Mouse (Mus musculus): ENCODE measurements around the gene Cyp26c1. TPM values are rescaled to one million over a fixed set of nuclear protein-coding genes. Genes with fewer than 3 reads are reported as not detected.

The Cyp26c1 gene
- total and polyA plus RNA-seq, 2 experiments from 2014 or later = not detected

- Histone ChIP-seq H3K9ac (replicated peaks; ENCODE audit: low read depth, low read length) (no peak overlapping the region), H3K4me2 (ENCODE audit: low read depth, low read length) (no peak overlapping the region), H3K4me1 (ENCODE audit: control insufficient read depth, insufficient read depth) (no peaks in the 10 kb centered on the region), H3K4me3 (ENCODE audit: low read depth, low read length) (no peak overlapping the region), H3K36me3 (replicated peaks; ENCODE audit: control insufficient read depth, insufficient read depth, low read length) (peaks cover 7% of the 10 kb centered on the region), H3K27ac (ENCODE audit: low read depth) (no peak overlapping the region), H3K9me3 (replicated peaks; ENCODE audit: control insufficient read depth, low read length) (no peaks in the 10 kb centered on the region), H3K27me3 (ENCODE audit: control insufficient read depth, insufficient read depth, low read length) (peaks cover 87% of the 10 kb centered on the region)
- no peak for DNase-seq (ENCODE audit: low spot score)
- WGBS = 13% methylated on average over 62 of the region's 62 CpGs
- TF ChIP-seq CTCF (IDR thresholded peaks at IDR 0.05; ENCODE audit: low read depth) (peak; percentile 13; the same call in 1 of the 2 replicates), EP300 (IDR thresholded peaks at IDR 0.05; ENCODE audit: low read depth) (no peak)
- peak; percentile 37; the same call in 1 of the 2 replicates for ATAC-seq (ENCODE audit: insufficient read depth, low read depth)
These were observed 1.8 kb downstream of the Cyp26c1 start for GRCm38 (mm10) chr19:37686941-37687850.

DNA sequence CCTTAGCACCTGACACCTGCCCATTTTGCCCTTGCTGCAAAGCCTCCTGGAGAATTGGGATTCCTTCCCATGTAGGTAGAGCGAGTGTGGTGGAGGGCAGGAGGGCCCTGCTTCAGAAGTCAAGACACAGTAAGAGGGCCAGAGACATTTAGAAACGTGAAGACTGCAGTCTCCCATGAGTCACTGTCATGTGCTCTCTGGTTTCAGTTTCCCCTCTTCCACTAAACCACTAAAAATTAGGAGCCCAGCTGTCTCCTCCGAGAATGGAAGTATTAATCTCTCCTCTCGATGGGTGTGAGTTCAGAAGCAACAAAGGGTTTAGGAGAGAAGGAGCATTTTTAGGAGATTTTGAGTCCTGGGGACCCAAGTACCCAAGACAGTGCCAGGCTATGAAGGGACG, 4.1 kb downstream of the Cyp26c1 start:
- H3K27me3 ChIP-seq (ENCODE audit: control insufficient read depth, insufficient read depth, low read length) = peaks cover 100% of the 10 kb centered on the region
- ATAC-seq (ENCODE audit: insufficient read depth, low read depth) (no peak), DNase-seq (ENCODE audit: low spot score) (no peak)
- no peak overlapping the region for H3K4me2 ChIP-seq (ENCODE audit: low read depth, low read length)
- H3K9ac ChIP-seq (replicated peaks; ENCODE audit: low read depth, low read length) = no peak overlapping the region
- no peaks in the 10 kb centered on the region for H3K36me3 ChIP-seq (replicated peaks; ENCODE audit: control insufficient read depth, insufficient read depth, low read length)
- TF ChIP-seq CTCF (IDR thresholded peaks at IDR 0.05; ENCODE audit: low read depth) = no peak
- no peak for TF ChIP-seq EP300 (IDR thresholded peaks at IDR 0.05; ENCODE audit: low read depth)
- no peak overlapping the region for H3K27ac ChIP-seq (ENCODE audit: low read depth)
- no peak overlapping the region for H3K4me3 ChIP-seq (ENCODE audit: low read depth, low read length)
- no peaks in the 10 kb centered on the region for H3K9me3 ChIP-seq (replicated peaks; ENCODE audit: control insufficient read depth, low read length)
- 63% methylated on average over 5 of the region's 5 CpGs for WGBS
- no peaks in the 10 kb centered on the region for H3K4me1 ChIP-seq (ENCODE audit: control insufficient read depth, insufficient read depth)

GRCm38 (mm10) chr19:37690716-37691115, 5.3 kb downstream of the Cyp26c1 start:
- H3K4me3 ChIP-seq (ENCODE audit: low read depth, low read length) = no peak overlapping the region
- no peak for DNase-seq (ENCODE audit: low spot score)

GRCm38 (mm10) chr19:37692879-37693278, 7.5 kb downstream of the Cyp26c1 start:
- Histone ChIP-seq H3K4me3 (ENCODE audit: low read depth, low read length) (peak overlapping the region; percentile 44), H3K9ac (replicated peaks; ENCODE audit: low read depth, low read length) (no peak overlapping the region), H3K27me3 (ENCODE audit: control insufficient read depth, insufficient read depth, low read length) (peaks cover 100% of the 10 kb centered on the region), H3K27ac (ENCODE audit: low read depth) (no peak overlapping the region), H3K4me2 (ENCODE audit: low read depth, low read length) (peak overlapping the region; percentile 64), H3K9me3 (replicated peaks; ENCODE audit: control insufficient read depth, low read length) (no peaks in the 10 kb centered on the region), H3K36me3 (replicated peaks; ENCODE audit: control insufficient read depth, insufficient read depth, low read length) (no peaks in the 10 kb centered on the region), H3K4me1 (ENCODE audit: control insufficient read depth, insufficient read depth) (peaks cover 18% of the 10 kb centered on the region)
- 8% methylated on average over 40 of the region's 40 CpGs for WGBS
- DNase-seq (ENCODE audit: low spot score) (no peak), ATAC-seq (ENCODE audit: insufficient read depth, low read depth) (no peak)
- TF ChIP-seq CTCF (IDR thresholded peaks at IDR 0.05; ENCODE audit: low read depth) = no peak
- no peak for TF ChIP-seq EP300 (IDR thresholded peaks at IDR 0.05; ENCODE audit: low read depth)

More at GRCm38 (mm10) chr19:37690716-37691115, 5.3 kb downstream of the Cyp26c1 start:
- TF ChIP-seq EP300 (IDR thresholded peaks at IDR 0.05; ENCODE audit: low read depth) (no peak), CTCF (IDR thresholded peaks at IDR 0.05; ENCODE audit: low read depth) (peak; percentile 18)
- peaks cover 100% of the 10 kb centered on the region for H3K27me3 ChIP-seq (ENCODE audit: control insufficient read depth, insufficient read depth, low read length)
- H3K36me3 ChIP-seq (replicated peaks; ENCODE audit: control insufficient read depth, insufficient read depth, low read length) = no peaks in the 10 kb centered on the region
- no peaks in the 10 kb centered on the region for H3K9me3 ChIP-seq (replicated peaks; ENCODE audit: control insufficient read depth, low read length)
- no peak overlapping the region for H3K27ac ChIP-seq (ENCODE audit: low read depth)
- H3K4me2 ChIP-seq (ENCODE audit: low read depth, low read length) = no peak overlapping the region
- no peak for ATAC-seq (ENCODE audit: insufficient read depth, low read depth)
- no peaks in the 10 kb centered on the region for H3K4me1 ChIP-seq (ENCODE audit: control insufficient read depth, insufficient read depth)
- 18% methylated on average over 29 of the region's 29 CpGs for WGBS
- no peak overlapping the region for H3K9ac ChIP-seq (replicated peaks; ENCODE audit: low read depth, low read length)

DNA sequence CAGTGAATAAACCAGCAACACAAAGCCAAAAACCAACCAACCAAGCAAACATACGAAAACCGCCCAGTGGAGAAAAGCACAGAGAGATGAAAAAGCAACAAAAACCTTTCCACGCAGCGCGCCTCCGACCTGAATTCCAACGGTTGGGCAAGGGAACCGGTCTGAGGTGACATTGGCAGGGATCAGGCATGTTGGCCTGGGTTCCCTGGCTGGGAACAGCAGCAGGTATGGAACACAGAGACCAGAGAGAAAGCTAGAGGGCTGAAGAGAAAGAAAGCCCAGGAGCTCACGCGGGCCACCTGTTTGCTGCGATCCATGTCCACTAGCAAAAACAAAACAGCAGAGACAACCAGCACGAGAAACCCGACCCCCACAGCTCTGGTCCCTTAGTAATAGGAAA, 9.8 kb downstream of the Cyp26c1 start:
- Histone ChIP-seq H3K4me2 (ENCODE audit: low read depth, low read length) (no peak overlapping the region), H3K9me3 (replicated peaks; ENCODE audit: control insufficient read depth, low read length) (no peaks in the 10 kb centered on the region), H3K9ac (replicated peaks; ENCODE audit: low read depth, low read length) (no peak overlapping the region), H3K27me3 (ENCODE audit: control insufficient read depth, insufficient read depth, low read length) (peaks cover 100% of the 10 kb centered on the region), H3K4me1 (ENCODE audit: control insufficient read depth, insufficient read depth) (peaks cover 26% of the 10 kb centered on the region), H3K27ac (ENCODE audit: low read depth) (no peak overlapping the region), H3K4me3 (ENCODE audit: low read depth, low read length) (no peak overlapping the region), H3K36me3 (replicated peaks; ENCODE audit: control insufficient read depth, insufficient read depth, low read length) (no peaks in the 10 kb centered on the region)
- DNase-seq (ENCODE audit: low spot score) (no peak), ATAC-seq (ENCODE audit: insufficient read depth, low read depth) (no peak)
- TF ChIP-seq EP300 (IDR thresholded peaks at IDR 0.05; ENCODE audit: low read depth) (no peak), CTCF (IDR thresholded peaks at IDR 0.05; ENCODE audit: low read depth) (no peak)
- WGBS = 65% methylated on average over 13 of the region's 13 CpGs
